Mouse (Mus musculus) midbrain, postnatal 0 days (tissue): Measurements from ENCODE around the gene Kansl2. TPM values are rescaled to one million over a fixed set of nuclear protein-coding genes. Genes with fewer than 3 reads are reported as not detected.

Experiments
- ATAC-seq: fragments of 200-750 bp; cut with Nextera tagmentation; 2 replicates; pipeline ENCODE4 v1.8.0; 2017; ENCODE audit warnings: moderate number of reproducible peaks, mild to moderate bottlenecking, moderate TSS enrichment, moderate library complexity; ENCODE audit not compliant: low FRiP score
- DNase-seq: peaks from one replicate; pipeline ENCODE4 v3.0.0-alpha.2; 2015; ENCODE audit warnings: low spot score
- H3K27ac ChIP-seq: fragments of 300-500 bp; sonication (generic); 2 replicates; pipeline ENCODE4 v1.5.1; 2014; ENCODE audit warnings: low read depth, mild to moderate bottlenecking, low read length, mixed read lengths
- H3K27me3 ChIP-seq: fragments of 300-500 bp; sonication (generic); 2 replicates; pipeline ENCODE4 v1.6.1; 2014; ENCODE audit warnings: low read length, control low read depth, mixed read lengths; ENCODE audit not compliant: insufficient read depth
- H3K36me3 ChIP-seq: fragments of 300-500 bp; sonication (generic); 2 replicates; pipeline ENCODE4 v1.6.1; 2014; ENCODE audit warnings: low read length, control low read depth, mixed read lengths; ENCODE audit not compliant: insufficient read depth
- H3K4me1 ChIP-seq: fragments of 300-500 bp; sonication (generic); 2 replicates; pipeline ENCODE4 v1.6.1; 2014; ENCODE audit warnings: mild to moderate bottlenecking, control low read depth, antibody characterized with exemption, low read length, mixed read lengths; ENCODE audit not compliant: insufficient read depth
- H3K4me2 ChIP-seq: fragments of 300-500 bp; sonication (generic); 2 replicates; pipeline ENCODE4 v1.6.1; 2014; ENCODE audit warnings: low read depth, mild to moderate bottlenecking, low read length, mixed read lengths; ENCODE audit not compliant: poor library complexity, severe bottlenecking
- H3K4me3 ChIP-seq: fragments of 300-500 bp; sonication (generic); 2 replicates; pipeline ENCODE4 v1.5.1; 2014; ENCODE audit warnings: low read depth, mild to moderate bottlenecking, low read length, moderate library complexity
- H3K9ac ChIP-seq: fragments of 300-500 bp; sonication (generic); replicated peaks from 2 replicates; pipeline ENCODE4 v1.6.1; 2014; ENCODE audit warnings: mild to moderate bottlenecking, low read length, moderate library complexity, mixed read lengths; ENCODE audit not compliant: poor library complexity, severe bottlenecking
- H3K9me3 ChIP-seq: fragments of 300-500 bp; sonication (generic); 2 replicates; pipeline ENCODE4 v1.6.1; 2016; ENCODE audit warnings: low read length, control low read depth
- CTCF ChIP-seq: IDR thresholded peaks from 2 replicates; pipeline ENCODE4 v1.5.1; 2016; ENCODE audit warnings: antibody characterized with exemption, mild to moderate bottlenecking
- WGBS: fragments of 180-500 bp; shearing (Covaris S2); extraction: QIAGEN DNeasy Blood & Tissue Kit; methylation state at CpG from one replicate; pipeline ENCODE4 v1.1.7; 2014; 5-methylcytosine and 5-hydroxymethylcytosine counted together
- microRNA-seq: library from miRNA; unstranded; fragments of <30 nt; microRNA quantifications from one replicate; pipeline ENCODE4, GENCODE M21; 2016; ENCODE audit warnings: borderline number of aligned reads
- polyA plus RNA-seq: library from polyadenylated mRNA; unstranded; fragments of >200 nt; fragmentation: Nextera tagmentation; extraction: Ambion mirVana; gene quantifications from 2 replicates; pipeline ENCODE4 v1.2.1, GENCODE M21; 2015
- total RNA-seq: library from RNA; depleted of rRNA; stranded (reverse); fragments of >200 nt; gene quantifications from 2 replicates; pipeline ENCODE4 v1.2.3, GENCODE M21; 2014; rRNA removed

Gene Kansl2
- total and polyA plus RNA-seq, 2 experiments from 2014 or later = 57.4 to 101 TPM

- TF ChIP-seq CTCF = no peak
- H3K27ac ChIP-seq = no peak overlapping the region
- H3K27me3 ChIP-seq = no peaks in the 10 kb centered on the region
- H3K9me3 ChIP-seq = no peaks in the 10 kb centered on the region
- ATAC-seq = no peak
- no peak overlapping the region for H3K4me2 ChIP-seq
- DNase-seq = no peak
- H3K4me3 ChIP-seq = no peak overlapping the region
- no peaks in the 10 kb centered on the region for H3K36me3 ChIP-seq
- no peaks in the 10 kb centered on the region for H3K4me1 ChIP-seq
- WGBS = 74% methylated on average over 7 of the region's 7 CpGs
- H3K9ac ChIP-seq = no peak overlapping the region
Observed at GRCm38 (mm10) chr15:98479568-98480102, 54.4 kb downstream of the Kansl2 start.

- Histone ChIP-seq H3K9me3 (no peaks in the 10 kb centered on the region), H3K27me3 (no peaks in the 10 kb centered on the region), H3K9ac (no peak overlapping the region), H3K4me3 (no peak overlapping the region), H3K4me1 (no peaks in the 10 kb centered on the region), H3K36me3 (no peaks in the 10 kb centered on the region), H3K4me2 (no peak overlapping the region), H3K27ac (no peak overlapping the region)
- TF ChIP-seq CTCF = no peak
- 78% methylated on average over 5 of the region's 5 CpGs for WGBS
- DNase-seq = no peak
- ATAC-seq = no peak
Observed at GRCm38 (mm10) chr15:98476281-98476680, 57.8 kb downstream of the Kansl2 start.

- TF ChIP-seq CTCF = peak; percentile 53
- H3K27me3 ChIP-seq = no peaks in the 10 kb centered on the region
- no peak overlapping the region for H3K9ac ChIP-seq
- no peaks in the 10 kb centered on the region for H3K4me1 ChIP-seq
- no peak for DNase-seq
- no peak for ATAC-seq
- no peak overlapping the region for H3K4me2 ChIP-seq
- no peaks in the 10 kb centered on the region for H3K9me3 ChIP-seq
- no peak overlapping the region for H3K4me3 ChIP-seq
- H3K27ac ChIP-seq = no peak overlapping the region
- WGBS = 57% methylated on average over 10 of the region's 10 CpGs
- H3K36me3 ChIP-seq = no peaks in the 10 kb centered on the region
Observed at GRCm38 (mm10) chr15:98475382-98475781, 58.7 kb downstream of the Kansl2 start.

GRCm38 (mm10) chr15:98474958-98475357 is 59.1 kb downstream of the Kansl2 start:
- ATAC-seq = no peak
- no peak for TF ChIP-seq CTCF

GRCm38 (mm10) chr15:98471539-98471938 is 62.5 kb downstream of the Kansl2 start:
- 92% methylated on average over 13 of the region's 13 CpGs for WGBS
- H3K9me3 ChIP-seq = no peaks in the 10 kb centered on the region
- ATAC-seq = no peak

More at GRCm38 (mm10) chr15:98474958-98475357, 59.1 kb downstream of the Kansl2 start:
- no peaks in the 10 kb centered on the region for H3K9me3 ChIP-seq
- DNase-seq = no peak
- no peak overlapping the region for H3K4me2 ChIP-seq
- H3K36me3 ChIP-seq = no peaks in the 10 kb centered on the region
- no peaks in the 10 kb centered on the region for H3K4me1 ChIP-seq
- H3K27ac ChIP-seq = no peak overlapping the region
- WGBS = 75% methylated on average over 10 of the region's 10 CpGs
- H3K27me3 ChIP-seq = no peaks in the 10 kb centered on the region
- no peak overlapping the region for H3K4me3 ChIP-seq
- no peak overlapping the region for H3K9ac ChIP-seq

GRCm38 (mm10) chr15:98469596-98469995 is 64.5 kb downstream of the Kansl2 start, which contains the start of gene OR5BS1P:
Gene OR5BS1P (plus strand): TSS chr15:98469896.
- TF ChIP-seq CTCF = no peak
- 94% methylated on average over 4 of the region's 4 CpGs for WGBS
- Histone ChIP-seq H3K27ac (no peak within 1 kb of the TSS), H3K27me3 (no peaks in the 10 kb centered on the region), H3K4me2 (no peak within 1 kb of the TSS), H3K4me3 (no peak within 1 kb of the TSS), H3K9me3 (no peaks in the 10 kb centered on the region), H3K36me3 (no peaks in the 10 kb centered on the region), H3K9ac (no peak within 1 kb of the TSS), H3K4me1 (no peaks in the 10 kb centered on the region)
- ATAC-seq (no peak), DNase-seq (no peak)

More at GRCm38 (mm10) chr15:98471539-98471938, 62.5 kb downstream of the Kansl2 start:
- Histone ChIP-seq H3K4me2 (no peak overlapping the region), H3K27ac (no peak overlapping the region), H3K4me1 (no peaks in the 10 kb centered on the region), H3K9ac (no peak overlapping the region), H3K36me3 (no peaks in the 10 kb centered on the region), H3K4me3 (no peak overlapping the region), H3K27me3 (no peaks in the 10 kb centered on the region)
- TF ChIP-seq CTCF = no peak
- DNase-seq = no peak

Small RNA genes within 50 kb of the gene (microRNA-seq; reads per million reads assigned to microRNA genes)
- gene Mir1291 = not detected

Other genes starting within 250 kb of the Kansl2 start
- 21.4 and 22.5 TPM in 2 replicates for gene Zfp641, start 238.1 kb downstream of the Kansl2 start, total RNA-seq
- gene Zfp641, start 238.1 kb downstream of the Kansl2 start, polyA plus RNA-seq = 10.9 and 12.8 TPM in 2 replicates
- not detected in 2 replicates for gene Olfr285, start 216.9 kb downstream of the Kansl2 start, total RNA-seq
- not detected in 2 replicates for gene Olfr285, start 216.9 kb downstream of the Kansl2 start, polyA plus RNA-seq
- not detected in 2 replicates for gene Olfr284, start 193.3 kb downstream of the Kansl2 start, total RNA-seq
- gene Olfr284, start 193.3 kb downstream of the Kansl2 start, polyA plus RNA-seq = 0.18 TPM in 1 of 2 replicates, not detected in the other
- gene Olfr283, start 153.3 kb downstream of the Kansl2 start, total RNA-seq = not detected in 2 replicates
- not detected in 2 replicates for gene Olfr283, start 153.3 kb downstream of the Kansl2 start, polyA plus RNA-seq
- not detected in 2 replicates for gene Olfr282, start 103.0 kb downstream of the Kansl2 start, total RNA-seq
- not detected in 2 replicates for gene Olfr282, start 103.0 kb downstream of the Kansl2 start, polyA plus RNA-seq
- not detected in 2 replicates for gene Olfr281, start 81.7 kb downstream of the Kansl2 start, total RNA-seq
- not detected in 2 replicates for gene Olfr281, start 81.7 kb downstream of the Kansl2 start, polyA plus RNA-seq
- gene OR5BS1P, start 64.4 kb downstream of the Kansl2 start, total RNA-seq = not detected in 2 replicates
- not detected in 2 replicates for gene OR5BS1P, start 64.4 kb downstream of the Kansl2 start, polyA plus RNA-seq
- gene Lalba, start 51.5 kb downstream of the Kansl2 start, total RNA-seq = not detected in 2 replicates
- not detected in 2 replicates for gene Lalba, start 51.5 kb downstream of the Kansl2 start, polyA plus RNA-seq
- not detected in 2 replicates for gene Olfr279, start 41.9 kb downstream of the Kansl2 start, total RNA-seq
- gene Olfr279, start 41.9 kb downstream of the Kansl2 start, polyA plus RNA-seq = not detected in 2 replicates
- gene Ccnt1, start 36.7 kb upstream of the Kansl2 start, total RNA-seq = 36.1 and 54.6 TPM in 2 replicates
- gene Ccnt1, start 36.7 kb upstream of the Kansl2 start, polyA plus RNA-seq = 47.4 and 49.7 TPM in 2 replicates
- gene 4930415O20Rik, start 36.7 kb upstream of the Kansl2 start, total RNA-seq = 0.82 TPM in 1 of 2 replicates, not detected in the other
- gene 4930415O20Rik, start 36.7 kb upstream of the Kansl2 start, polyA plus RNA-seq = 0.31 TPM in 1 of 2 replicates, not detected in the other
- 38.0 and 40.3 TPM in 2 replicates for gene Adcy6, start 75.8 kb upstream of the Kansl2 start, total RNA-seq
- gene Adcy6, start 75.8 kb upstream of the Kansl2 start, polyA plus RNA-seq = 5.5 and 7.2 TPM in 2 replicates
- gene Cacnb3, start 96.6 kb upstream of the Kansl2 start, total RNA-seq = 211 and 239 TPM in 2 replicates
- gene Cacnb3, start 96.6 kb upstream of the Kansl2 start, polyA plus RNA-seq = 150 and 155 TPM in 2 replicates
- 46.7 and 50.5 TPM in 2 replicates for gene Ddx23, start 128.6 kb upstream of the Kansl2 start, total RNA-seq
- gene Ddx23, start 128.6 kb upstream of the Kansl2 start, polyA plus RNA-seq = 14.0 and 20.5 TPM in 2 replicates
- 34.5 and 42.9 TPM in 2 replicates for gene Rnd1, start 143.2 kb upstream of the Kansl2 start, total RNA-seq
- gene Rnd1, start 143.2 kb upstream of the Kansl2 start, polyA plus RNA-seq = 20.7 and 24.9 TPM in 2 replicates
- 6.9 and 9.1 TPM in 2 replicates for gene Ccdc65, start 173.9 kb upstream of the Kansl2 start, total RNA-seq
- 11.4 and 12.3 TPM in 2 replicates for gene Ccdc65, start 173.9 kb upstream of the Kansl2 start, polyA plus RNA-seq
- 1.0 and 2.8 TPM in 2 replicates for gene Fkbp11, start 193.9 kb upstream of the Kansl2 start, total RNA-seq
- 4.4 and 5.4 TPM in 2 replicates for gene Fkbp11, start 193.9 kb upstream of the Kansl2 start, polyA plus RNA-seq
- 122 and 144 TPM in 2 replicates for gene Arf3, start 228.9 kb upstream of the Kansl2 start, total RNA-seq
- gene Arf3, start 228.9 kb upstream of the Kansl2 start, polyA plus RNA-seq = 89.2 and 93.8 TPM in 2 replicates
- gene Wnt10b, start 243.9 kb upstream of the Kansl2 start, total RNA-seq = 0.38 and 1.5 TPM in 2 replicates
- not detected in 2 replicates for gene Wnt10b, start 243.9 kb upstream of the Kansl2 start, polyA plus RNA-seq